Mouse (Mus musculus) hindbrain, embryonic 13.5 days (tissue): ENCODE results near the gene Hcrtr1. TPM values are rescaled to one million over a fixed set of nuclear protein-coding genes. Genes with fewer than 3 reads are reported as not detected.

Experiments used
- ATAC-seq: fragments of 200-750 bp; cut with Nextera tagmentation; 2 replicates; pipeline ENCODE4 v1.8.0; 2017; ENCODE audit warnings: moderate TSS enrichment; ENCODE audit not compliant: low FRiP score
- H3K27ac ChIP-seq: fragments of 300-500 bp; sonication (generic); 2 replicates; pipeline ENCODE4 v1.5.1; 2015; ENCODE audit warnings: inconsistent platforms, mild to moderate bottlenecking, moderate library complexity
- H3K27me3 ChIP-seq: fragments of 300-500 bp; sonication (generic); 2 replicates; pipeline ENCODE4 v1.6.1; 2015; ENCODE audit warnings: mild to moderate bottlenecking, inconsistent platforms
- H3K36me3 ChIP-seq: fragments of 300-500 bp; sonication (generic); 2 replicates; pipeline ENCODE4 v1.6.1; 2015; ENCODE audit warnings: mild to moderate bottlenecking, inconsistent platforms
- H3K4me1 ChIP-seq: fragments of 300-500 bp; sonication (generic); replicated peaks from 2 replicates; pipeline ENCODE4 v1.6.1; 2015; ENCODE audit warnings: inconsistent platforms
- H3K4me2 ChIP-seq: fragments of 300-500 bp; sonication (generic); 2 replicates; pipeline ENCODE4 v1.6.1; 2015; ENCODE audit warnings: inconsistent platforms, mild to moderate bottlenecking, moderate library complexity
- H3K4me3 ChIP-seq: fragments of 300-500 bp; sonication (generic); 2 replicates; pipeline ENCODE4 v1.5.1; 2015; ENCODE audit warnings: mild to moderate bottlenecking, inconsistent platforms
- H3K9ac ChIP-seq: fragments of 300-500 bp; sonication (generic); 2 replicates; pipeline ENCODE4 v1.6.1; 2015; ENCODE audit warnings: mild to moderate bottlenecking, inconsistent platforms
- H3K9me3 ChIP-seq: fragments of 300-500 bp; sonication (generic); 2 replicates; pipeline ENCODE4 v1.6.1; 2016; ENCODE audit warnings: inconsistent platforms
- WGBS: fragments of 180-500 bp; shearing (Covaris S2); methylation state at CpG from one replicate; pipeline ENCODE4 v1.1.7; 2015; 5-methylcytosine and 5-hydroxymethylcytosine counted together
- polyA plus RNA-seq: library from polyadenylated mRNA; unstranded; fragments of >200 nt; fragmentation: Nextera tagmentation; extraction: Ambion mirVana; gene quantifications from 2 replicates; pipeline ENCODE4 v1.2.1, GENCODE M21; 2015

Hcrtr1 gene
- polyA plus RNA-seq, 1 experiment from 2014 or later: 0.60 TPM

DNA sequence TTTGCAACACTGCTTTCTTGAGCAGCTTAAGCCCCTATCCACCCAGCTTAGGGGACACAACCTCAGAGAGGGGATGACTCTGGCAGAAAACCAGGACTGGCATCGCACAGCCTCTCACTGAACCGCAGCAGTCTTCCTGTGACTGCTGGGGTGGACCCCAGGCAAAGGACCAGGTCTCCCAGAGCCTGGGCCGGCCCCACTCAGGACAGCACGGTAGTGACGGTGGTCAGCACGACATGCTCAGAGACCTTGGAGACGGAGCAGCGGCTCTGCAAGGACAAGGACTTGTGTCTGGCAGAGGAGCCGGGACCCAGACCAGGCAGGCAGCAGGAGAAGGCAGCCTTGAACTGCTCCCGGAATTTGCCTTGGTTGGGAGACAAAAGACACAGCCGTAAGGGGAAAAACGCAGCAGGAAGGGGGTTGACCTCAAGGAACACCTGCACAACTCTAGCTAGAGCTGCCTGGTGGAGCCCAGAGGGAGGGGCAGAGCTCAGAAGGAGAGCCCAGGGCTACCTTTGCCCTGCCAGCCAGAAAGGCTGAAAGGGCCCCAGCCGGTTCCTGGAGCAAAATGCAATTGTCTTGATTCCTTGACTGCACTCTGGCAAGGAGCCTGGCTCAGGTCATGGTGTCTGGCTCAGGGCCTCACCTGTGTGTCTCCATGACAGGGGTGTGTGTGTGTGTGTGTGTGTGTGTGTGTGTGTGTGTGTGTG lies 8.4 kb downstream of the Hcrtr1 start:
- no peak overlapping the region for H3K4me3 ChIP-seq
- 0 out of 2 replicates have a peak, but pooled peaks cover 12% of the 10 kb centered on the region for H3K4me1 ChIP-seq
- no peak for ATAC-seq
- H3K4me2 ChIP-seq: no peak overlapping the region
- H3K36me3 ChIP-seq: peaks cover 24% of the 10 kb centered on the region
- 0 out of 2 replicates have a peak, but pooled peaks cover 10% of the 10 kb centered on the region for H3K27me3 ChIP-seq
- no peak overlapping the region for H3K9ac ChIP-seq
- H3K9me3 ChIP-seq: no peaks in the 10 kb centered on the region
- 52% methylated on average over 13 of the region's 13 CpGs for WGBS
- no peak overlapping the region for H3K27ac ChIP-seq

DNA sequence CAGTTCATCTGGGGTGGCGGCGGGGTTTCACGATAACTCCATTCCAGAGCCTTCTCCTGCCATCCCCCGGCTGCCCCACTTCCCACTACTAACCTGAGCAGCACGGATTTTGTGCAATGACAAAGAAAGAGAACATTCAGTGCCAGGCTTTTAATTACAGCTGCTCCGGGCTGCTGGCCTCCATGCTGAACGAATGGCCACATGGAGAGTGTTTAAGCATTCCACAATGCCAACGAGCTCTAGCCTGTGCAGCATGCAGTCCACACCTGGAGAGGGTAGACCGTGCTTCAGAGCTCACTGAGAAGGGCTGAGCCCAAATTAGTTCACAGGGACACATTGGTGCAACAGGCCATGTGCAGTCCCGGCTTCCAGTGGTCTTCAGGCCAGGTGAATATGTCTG lies 9.1 kb downstream of the Hcrtr1 start:
- Histone ChIP-seq H3K4me1 (0 out of 2 replicates have a peak, but pooled peaks cover 6% of the 10 kb centered on the region), H3K9me3 (no peaks in the 10 kb centered on the region), H3K36me3 (peaks cover 31% of the 10 kb centered on the region), H3K4me2 (no peak overlapping the region), H3K27me3 (0 out of 2 replicates have a peak, but pooled peaks cover 5% of the 10 kb centered on the region), H3K27ac (no peak overlapping the region), H3K4me3 (no peak overlapping the region), H3K9ac (no peak overlapping the region)
- WGBS: 80% methylated on average over 10 of the region's 10 CpGs
- ATAC-seq: no peak

DNA sequence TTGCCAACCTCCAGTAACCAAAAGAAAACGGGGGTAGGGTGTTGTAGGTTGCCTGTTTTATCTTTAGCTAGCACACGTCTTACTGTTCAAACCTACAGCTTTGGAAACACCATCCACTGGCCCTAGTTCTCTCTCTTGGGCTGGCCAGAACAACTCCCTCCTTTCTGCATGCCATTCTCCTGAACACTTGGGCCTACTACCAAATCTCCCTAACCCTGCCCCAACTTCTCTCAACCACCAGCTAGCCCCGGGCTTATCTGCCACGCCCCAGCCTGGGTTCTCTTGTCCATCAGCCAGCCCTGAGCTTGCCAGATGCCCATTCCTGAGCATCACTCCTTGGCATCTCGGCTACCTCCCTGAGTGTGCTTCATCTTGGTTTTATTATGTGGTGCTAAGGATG lies 10.3 kb downstream of the Hcrtr1 start:
- H3K9me3 ChIP-seq: no peaks in the 10 kb centered on the region
- ATAC-seq: no peak
- 87% methylated on average over 5 of the region's 5 CpGs for WGBS
- no peak overlapping the region for H3K4me2 ChIP-seq
- no peak overlapping the region for H3K9ac ChIP-seq
- H3K4me1 ChIP-seq: 0 out of 2 replicates have a peak, but pooled peaks cover 3% of the 10 kb centered on the region
- no peak overlapping the region for H3K4me3 ChIP-seq
- H3K36me3 ChIP-seq: peaks cover 43% of the 10 kb centered on the region
- H3K27ac ChIP-seq: no peak overlapping the region
- no peaks in the 10 kb centered on the region for H3K27me3 ChIP-seq

DNA sequence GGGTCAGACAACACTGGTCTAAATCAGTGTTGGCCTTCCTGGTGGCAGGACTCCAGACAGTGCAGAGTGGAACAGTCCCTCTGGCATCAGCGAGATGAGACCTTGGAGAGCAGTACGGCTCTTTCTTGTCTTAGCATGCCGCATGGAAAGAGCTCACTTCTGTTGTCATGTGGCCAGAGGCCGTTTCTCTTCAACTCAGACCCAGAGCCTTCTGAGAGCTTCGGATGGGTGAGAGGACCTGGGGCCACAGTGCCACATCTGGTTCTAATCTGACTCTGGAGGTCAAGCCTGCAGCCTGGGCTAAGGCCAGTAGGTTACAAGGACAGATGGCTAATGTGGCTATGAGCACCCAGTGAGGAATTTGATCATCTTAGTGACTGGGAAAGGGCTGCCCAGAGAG lies 13.2 kb downstream of the Hcrtr1 start:
- ATAC-seq: no peak
- no peaks in the 10 kb centered on the region for H3K27me3 ChIP-seq
- peaks cover 71% of the 10 kb centered on the region for H3K36me3 ChIP-seq
- H3K4me3 ChIP-seq: no peak overlapping the region
- H3K4me1 ChIP-seq: no peaks in the 10 kb centered on the region
- no peak overlapping the region for H3K9ac ChIP-seq
- WGBS: 72% methylated on average over 5 of the region's 5 CpGs
- no peak overlapping the region for H3K27ac ChIP-seq
- H3K4me2 ChIP-seq: no peak overlapping the region
- H3K9me3 ChIP-seq: no peaks in the 10 kb centered on the region

DNA sequence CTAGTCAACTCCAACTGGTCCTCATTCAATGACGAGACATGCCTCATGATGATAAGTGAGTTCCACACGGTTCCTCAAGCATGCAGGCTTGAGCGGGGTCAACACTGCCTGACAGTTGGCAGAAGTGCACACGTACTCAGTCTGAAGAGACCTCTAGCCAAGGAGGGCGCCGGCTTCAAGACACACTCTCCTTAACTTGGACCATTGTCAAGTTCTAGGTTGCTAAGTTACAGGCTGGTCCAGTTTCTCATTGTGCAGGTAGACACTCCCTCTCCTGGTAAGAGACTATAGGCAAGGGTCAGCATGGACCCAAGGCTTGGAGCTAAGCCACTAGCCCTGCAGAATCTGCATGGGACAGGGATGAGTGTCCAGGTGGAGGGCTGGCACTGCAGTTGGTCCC lies 14.0 kb downstream of the Hcrtr1 start:
- Histone ChIP-seq H3K27ac (no peak overlapping the region), H3K36me3 (peaks cover 71% of the 10 kb centered on the region), H3K4me1 (no peaks in the 10 kb centered on the region), H3K9me3 (no peaks in the 10 kb centered on the region), H3K4me3 (no peak overlapping the region), H3K9ac (no peak overlapping the region), H3K27me3 (no peaks in the 10 kb centered on the region), H3K4me2 (no peak overlapping the region)
- WGBS: 93% methylated on average over 6 of the region's 6 CpGs
- no peak for ATAC-seq

DNA sequence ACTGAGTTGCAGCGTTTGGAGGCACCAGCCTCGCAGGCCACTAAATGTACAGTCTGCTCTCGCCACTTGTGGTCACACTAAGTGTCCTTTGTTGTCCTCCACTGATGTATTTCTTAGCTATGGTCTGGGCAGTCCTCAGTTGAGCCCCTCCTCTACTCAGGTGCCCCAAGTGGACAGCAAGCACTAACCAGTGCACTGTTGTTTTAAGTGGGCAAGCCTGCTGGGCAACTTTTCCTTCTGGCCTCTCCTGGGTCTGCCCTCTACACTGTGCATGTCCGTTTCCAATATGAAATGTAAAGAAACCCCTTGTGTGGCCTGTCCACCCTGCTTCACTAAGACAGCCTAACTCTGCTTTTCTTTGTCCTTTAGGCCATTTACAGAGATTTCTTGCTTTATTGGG lies 15.0 kb downstream of the Hcrtr1 start:
- 95% methylated on average over 4 of the region's 4 CpGs for WGBS
- H3K9ac ChIP-seq: no peak overlapping the region
- H3K27ac ChIP-seq: no peak overlapping the region
- peaks cover 71% of the 10 kb centered on the region for H3K36me3 ChIP-seq
- H3K4me1 ChIP-seq: no peaks in the 10 kb centered on the region
- no peaks in the 10 kb centered on the region for H3K27me3 ChIP-seq
- no peaks in the 10 kb centered on the region for H3K9me3 ChIP-seq
- H3K4me3 ChIP-seq: no peak overlapping the region
- H3K4me2 ChIP-seq: no peak overlapping the region
- ATAC-seq: no peak

DNA sequence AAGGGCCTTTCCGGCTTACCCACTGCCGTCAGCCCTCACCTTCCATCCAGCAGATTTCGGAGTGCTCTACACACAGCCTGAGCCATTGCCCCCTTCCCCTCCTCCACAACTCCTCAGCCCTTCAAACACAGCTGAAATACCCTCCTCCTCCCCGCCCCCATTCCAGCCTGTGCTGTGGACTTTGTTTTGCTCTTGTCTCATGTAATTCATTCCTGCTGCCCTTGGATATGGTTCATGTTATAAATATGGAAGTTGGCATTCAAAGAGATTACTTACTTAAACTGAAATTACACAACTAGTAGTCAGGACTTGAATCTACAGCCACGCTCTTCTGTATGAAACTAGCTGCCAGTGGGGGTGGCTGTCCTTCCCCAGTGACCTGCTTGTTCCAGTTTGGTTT lies 16.1 kb downstream of the Hcrtr1 start:
- ATAC-seq: no peak
- H3K27me3 ChIP-seq: no peaks in the 10 kb centered on the region
- no peaks in the 10 kb centered on the region for H3K9me3 ChIP-seq
- H3K4me1 ChIP-seq: no peaks in the 10 kb centered on the region
- H3K36me3 ChIP-seq: peaks cover 69% of the 10 kb centered on the region
- H3K27ac ChIP-seq: no peak overlapping the region
- 90% methylated on average over 5 of the region's 5 CpGs for WGBS
- H3K4me3 ChIP-seq: no peak overlapping the region
- no peak overlapping the region for H3K9ac ChIP-seq
- no peak overlapping the region for H3K4me2 ChIP-seq

DNA sequence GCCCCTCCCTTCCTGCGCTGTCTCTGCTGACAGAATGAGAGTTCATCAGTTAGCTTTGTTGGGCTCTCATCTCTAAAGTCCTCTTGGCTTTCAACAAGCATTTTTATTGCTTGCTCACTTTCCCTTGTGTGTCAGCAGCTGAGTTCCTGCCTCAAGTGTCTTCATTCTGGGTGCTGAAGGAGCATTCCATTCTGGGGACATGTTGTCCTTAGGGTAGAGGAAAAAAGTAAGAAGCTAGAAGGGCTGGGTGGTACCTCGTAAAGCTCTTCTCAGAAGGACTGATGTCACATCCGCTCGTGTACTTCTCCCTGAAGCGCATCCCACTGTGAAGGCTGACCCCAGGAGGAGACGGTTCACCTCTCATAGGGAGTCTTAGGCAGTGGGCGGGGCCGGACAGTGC lies 17.6 kb downstream of the Hcrtr1 start:
- no peak overlapping the region for H3K4me3 ChIP-seq
- no peaks in the 10 kb centered on the region for H3K4me1 ChIP-seq
- peaks cover 57% of the 10 kb centered on the region for H3K36me3 ChIP-seq
- no peak overlapping the region for H3K9ac ChIP-seq
- 80% methylated on average over 8 of the region's 8 CpGs for WGBS
- H3K27me3 ChIP-seq: no peaks in the 10 kb centered on the region
- no peaks in the 10 kb centered on the region for H3K9me3 ChIP-seq
- no peak overlapping the region for H3K4me2 ChIP-seq
- ATAC-seq: no peak
- no peak overlapping the region for H3K27ac ChIP-seq

DNA sequence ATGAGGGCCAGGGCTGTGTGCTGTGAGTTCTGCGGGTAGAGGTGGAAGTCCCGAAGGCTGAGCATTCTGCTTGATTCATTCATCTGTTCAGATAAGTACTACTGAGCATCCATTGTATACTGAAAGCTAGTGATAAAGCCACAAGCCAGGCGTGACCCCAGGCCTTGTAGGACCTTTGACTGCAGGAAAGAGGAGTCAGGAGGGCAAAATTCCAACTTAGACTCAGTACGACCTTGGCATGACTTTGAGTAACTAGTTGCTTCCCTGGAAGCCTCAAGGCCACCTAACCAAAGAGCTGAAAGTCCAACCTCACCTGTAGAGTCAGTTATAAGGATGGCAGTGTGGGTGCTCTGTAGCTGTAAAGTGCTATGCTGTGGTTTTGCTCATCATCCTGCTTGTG lies 18.4 kb downstream of the Hcrtr1 start:
- Histone ChIP-seq H3K27ac (no peak overlapping the region), H3K4me1 (no peaks in the 10 kb centered on the region), H3K36me3 (peaks cover 49% of the 10 kb centered on the region), H3K27me3 (no peaks in the 10 kb centered on the region), H3K9me3 (no peaks in the 10 kb centered on the region), H3K9ac (no peak overlapping the region), H3K4me3 (no peak overlapping the region), H3K4me2 (no peak overlapping the region)
- no peak for ATAC-seq
- 78% methylated on average over 4 of the region's 4 CpGs for WGBS

DNA sequence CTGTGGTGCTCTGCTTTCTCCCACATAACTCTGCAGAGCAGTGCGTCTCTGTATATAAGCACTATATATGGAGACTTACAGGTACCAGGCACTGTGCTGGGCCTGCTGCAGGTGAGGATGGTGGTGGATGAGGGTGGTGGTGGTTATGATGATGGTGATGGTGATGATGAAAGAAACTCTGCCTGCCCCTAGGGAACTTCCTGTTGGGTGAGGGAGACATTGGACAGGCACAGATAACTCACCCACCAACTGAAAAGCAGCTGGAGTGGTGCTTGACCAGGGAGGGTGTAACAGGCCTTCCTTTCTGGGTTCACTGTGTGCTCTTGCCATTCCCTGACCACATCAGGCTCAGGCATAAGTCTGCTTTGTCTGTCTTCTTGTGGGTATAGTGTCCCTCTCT lies 26.4 kb downstream of the Hcrtr1 start:
- Histone ChIP-seq H3K4me3 (no peak overlapping the region), H3K9me3 (no peaks in the 10 kb centered on the region), H3K27me3 (no peaks in the 10 kb centered on the region), H3K4me1 (peaks cover 22% of the 10 kb centered on the region), H3K27ac (no peak overlapping the region), H3K4me2 (no peak overlapping the region), H3K9ac (no peak overlapping the region), H3K36me3 (peaks cover 4% of the 10 kb centered on the region)
- ATAC-seq: no peak
- 94% methylated on average over 1 of the region's 1 CpGs for WGBS

DNA sequence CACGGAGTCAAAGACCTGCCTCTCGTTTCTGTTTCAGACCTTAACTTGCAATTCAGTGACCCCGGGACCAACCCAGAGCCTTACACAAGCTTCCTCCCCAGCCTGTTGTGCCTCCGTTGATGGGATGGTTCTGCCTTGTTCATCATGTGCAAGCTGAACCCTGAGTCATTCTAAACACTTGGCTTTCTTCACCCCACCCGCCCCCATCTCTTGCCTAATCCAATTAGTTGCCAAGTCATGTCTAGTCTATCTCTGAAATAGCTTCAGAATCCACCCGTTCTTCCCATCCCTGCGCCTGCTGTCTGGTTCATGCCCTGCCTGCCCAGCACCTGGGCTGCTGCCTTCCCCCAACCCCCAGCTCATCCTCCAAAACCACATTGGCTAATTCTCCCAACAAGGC lies 26.9 kb downstream of the Hcrtr1 start:
- no peak for ATAC-seq
- Histone ChIP-seq H3K27ac (no peak overlapping the region), H3K9me3 (no peaks in the 10 kb centered on the region), H3K4me2 (no peak overlapping the region), H3K4me3 (no peak overlapping the region), H3K9ac (0 out of 2 replicates have a peak overlapping the region, but pooled peaks have one; percentile 13), H3K27me3 (no peaks in the 10 kb centered on the region), H3K4me1 (peaks cover 22% of the 10 kb centered on the region), H3K36me3 (peaks cover 4% of the 10 kb centered on the region)
- WGBS: 90% methylated on average over 7 of the region's 7 CpGs

DNA sequence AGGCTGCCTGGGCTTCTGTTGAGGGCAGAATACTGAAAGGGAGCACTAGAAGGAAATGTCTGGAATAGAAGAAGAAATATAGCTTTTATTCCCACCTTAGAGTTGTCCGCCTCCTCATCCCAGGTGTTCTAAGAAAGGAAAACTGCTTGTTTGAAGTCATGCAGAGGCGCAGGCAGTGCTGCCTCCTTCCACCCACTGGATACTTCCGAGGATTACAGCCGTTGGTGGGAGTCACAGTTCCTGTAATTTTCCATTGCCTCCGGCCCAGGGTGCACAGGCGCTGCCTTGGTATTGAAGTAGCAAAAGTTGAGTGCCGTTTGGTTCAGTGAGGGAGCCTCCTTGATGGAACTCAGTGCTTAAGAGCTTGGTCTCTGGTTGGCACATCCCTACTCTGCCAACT lies 29.1 kb downstream of the Hcrtr1 start:
- WGBS: 90% methylated on average over 7 of the region's 7 CpGs
- H3K4me1 ChIP-seq: peaks cover 22% of the 10 kb centered on the region

DNA sequence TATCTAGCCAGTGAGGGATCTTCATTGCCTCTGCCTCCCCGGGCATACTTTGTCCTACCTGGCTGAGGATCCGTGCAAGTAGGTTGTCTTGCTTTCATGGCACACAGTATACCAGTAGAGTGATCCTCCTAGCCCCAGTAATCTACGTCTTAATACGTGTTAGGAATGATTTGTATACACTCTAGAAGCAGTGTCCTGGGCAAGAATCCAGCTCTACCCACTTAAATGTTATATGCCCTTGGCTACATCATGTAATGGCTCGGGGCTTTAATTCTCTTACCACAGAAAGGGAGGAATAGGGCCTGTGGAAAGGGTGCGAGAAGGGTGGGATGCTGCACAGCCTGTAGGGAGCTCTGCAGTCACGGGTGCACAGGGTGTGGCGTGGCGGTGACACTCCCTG lies 29.5 kb downstream of the Hcrtr1 start:
- no peaks in the 10 kb centered on the region for H3K36me3 ChIP-seq
- 0 out of 2 replicates have a peak, but pooled peaks cover 6% of the 10 kb centered on the region for H3K27me3 ChIP-seq
- no peak overlapping the region for H3K9ac ChIP-seq
- no peak overlapping the region for H3K27ac ChIP-seq
- H3K4me1 ChIP-seq: peaks cover 22% of the 10 kb centered on the region
- H3K4me3 ChIP-seq: no peak overlapping the region
- no peak overlapping the region for H3K4me2 ChIP-seq
- no peaks in the 10 kb centered on the region for H3K9me3 ChIP-seq
- no peak for ATAC-seq
- 94% methylated on average over 9 of the region's 9 CpGs for WGBS

More for the DNA sequence above, 29.1 kb downstream of the Hcrtr1 start:
- Histone ChIP-seq H3K9ac (no peak overlapping the region), H3K27me3 (0 out of 2 replicates have a peak, but pooled peaks cover 5% of the 10 kb centered on the region), H3K4me2 (no peak overlapping the region), H3K4me3 (no peak overlapping the region), H3K9me3 (no peaks in the 10 kb centered on the region), H3K36me3 (no peaks in the 10 kb centered on the region), H3K27ac (no peak overlapping the region)
- ATAC-seq: no peak
